Mouse (Mus musculus) neural tube, embryonic 12.5 days (tissue): ENCODE results near the gene Calr. TPM values are rescaled to one million over a fixed set of nuclear protein-coding genes. Genes with fewer than 3 reads are reported as not detected.
A peak's percentile ranks its signal among the peaks of the same experiment; 100 is the strongest.
"Not testable (repeated sequence)": the region's sequence is repeated elsewhere in the genome, so short reads cannot be mapped to it uniquely, and the experiment has no call there.

ENCODE experiments used
- ATAC-seq: fragments of 200-750 bp; cut with Nextera tagmentation; 2 replicates; pipeline ENCODE4 v1.8.0; 2017; ENCODE audit warnings: low read depth, mild to moderate bottlenecking, moderate TSS enrichment, moderate library complexity; ENCODE audit not compliant: low FRiP score
- H3K27ac ChIP-seq: fragments of 300-500 bp; sonication (generic); 2 replicates; pipeline ENCODE4 v1.5.1; 2016
- H3K27me3 ChIP-seq: fragments of 300-500 bp; sonication (generic); replicated peaks from 2 replicates; pipeline ENCODE4 v1.6.1; 2016; ENCODE audit warnings: mild to moderate bottlenecking
- H3K36me3 ChIP-seq: fragments of 300-500 bp; sonication (generic); 2 replicates; pipeline ENCODE4 v1.6.1; 2016; ENCODE audit warnings: mild to moderate bottlenecking
- H3K4me1 ChIP-seq: fragments of 300-500 bp; sonication (generic); 2 replicates; pipeline ENCODE4 v1.6.1; 2016
- H3K4me2 ChIP-seq: fragments of 300-500 bp; sonication (generic); replicated peaks from 2 replicates; pipeline ENCODE4 v1.6.1; 2016; ENCODE audit warnings: mild to moderate bottlenecking
- H3K4me3 ChIP-seq: fragments of 300-500 bp; sonication (generic); 2 replicates; pipeline ENCODE4 v1.5.1; 2016
- H3K9ac ChIP-seq: fragments of 300-500 bp; sonication (generic); 2 replicates; pipeline ENCODE4 v1.6.1; 2016; ENCODE audit warnings: mild to moderate bottlenecking
- H3K9me3 ChIP-seq: fragments of 300-500 bp; sonication (generic); 2 replicates; pipeline ENCODE4 v1.6.1; 2016; ENCODE audit warnings: mild to moderate bottlenecking
- WGBS: fragments of 180-500 bp; shearing (Covaris S2); methylation state at CpG from one replicate; pipeline ENCODE4 v1.1.7; 2016; 5-methylcytosine and 5-hydroxymethylcytosine counted together
- polyA plus RNA-seq: library from polyadenylated mRNA; unstranded; fragments of >200 nt; fragmentation: Nextera tagmentation; extraction: Ambion mirVana; gene quantifications from 2 replicates; pipeline ENCODE4 v1.2.1, GENCODE M21; 2016

Calr gene
- polyA plus RNA-seq, 1 experiment from 2014 or later = 769 TPM

- H3K9me3 ChIP-seq = no peaks in the 10 kb centered on the region
- peak overlapping the region; percentile 86 for H3K27ac ChIP-seq
- peak; percentile 68 for ATAC-seq
- H3K27me3 ChIP-seq = no peaks in the 10 kb centered on the region
- peaks cover 32% of the 10 kb centered on the region for H3K36me3 ChIP-seq
- WGBS = 1% methylated on average over 59 of the region's 59 CpGs
- peak overlapping the region; percentile 62 for H3K4me2 ChIP-seq
- peak overlapping the region; percentile 81 for H3K4me3 ChIP-seq
- peak overlapping the region; percentile 93 for H3K9ac ChIP-seq
- peaks cover 15% of the 10 kb centered on the region for H3K4me1 ChIP-seq
These were observed 14.6 kb downstream of the Calr start for GRCm38 (mm10) chr8:84832034-84832717.

- no peaks in the 10 kb centered on the region for H3K9me3 ChIP-seq
- WGBS = 84% methylated on average over 11 of the region's 11 CpGs
These were observed 15.2 kb downstream of the Calr start, which contains the start of gene Gadd45gip1 for GRCm38 (mm10) chr8:84831490-84831889. Gadd45gip1 (plus strand) TSS chr8:84831522.

GRCm38 (mm10) chr8:84826518-84826917 lies 20.2 kb downstream of the Calr start:
- WGBS = 90% methylated on average over 2 of the region's 2 CpGs
- H3K4me3 ChIP-seq, H3K27ac ChIP-seq, ATAC-seq, H3K4me2 ChIP-seq, H3K9me3 ChIP-seq, H3K36me3 ChIP-seq, H3K4me1 ChIP-seq, H3K9ac ChIP-seq: not testable (repeated sequence)
- 0 out of 2 replicates have a peak, but pooled peaks cover 12% of the 10 kb centered on the region for H3K27me3 ChIP-seq

More at GRCm38 (mm10) chr8:84831490-84831889, 15.2 kb downstream of the Calr start, which contains the start of gene Gadd45gip1:
- peak within 1 kb of the TSS; percentile 86 for H3K27ac ChIP-seq
- H3K4me2 ChIP-seq = peak within 1 kb of the TSS; percentile 62
- H3K27me3 ChIP-seq = no peaks in the 10 kb centered on the region
- peak within 1 kb of the TSS; percentile 93 for H3K9ac ChIP-seq
- peaks cover 10% of the 10 kb centered on the region; the same call in 1 of the 2 replicates for H3K4me1 ChIP-seq
- ATAC-seq = no peak
- H3K4me3 ChIP-seq = peak within 1 kb of the TSS; percentile 81
- H3K36me3 ChIP-seq = peaks cover 25% of the 10 kb centered on the region

- Histone ChIP-seq H3K27me3 (0 out of 2 replicates have a peak, but pooled peaks cover 12% of the 10 kb centered on the region), H3K4me3 (no peak overlapping the region), H3K36me3 (no peaks in the 10 kb centered on the region), H3K9me3 (no peaks in the 10 kb centered on the region), H3K4me2 (no peak overlapping the region), H3K4me1 (peaks cover 7% of the 10 kb centered on the region), H3K27ac (no peak overlapping the region), H3K9ac (no peak overlapping the region)
- 73% methylated on average over 4 of the region's 4 CpGs for WGBS
- no peak for ATAC-seq
These were observed 21.1 kb downstream of the Calr start for GRCm38 (mm10) chr8:84825636-84826035.

- H3K36me3 ChIP-seq = no peaks in the 10 kb centered on the region
- peaks cover 7% of the 10 kb centered on the region for H3K4me1 ChIP-seq
- no peaks in the 10 kb centered on the region for H3K9me3 ChIP-seq
- peak overlapping the region; percentile 54 for H3K4me2 ChIP-seq
- WGBS = under 1% methylated on average over 18 of the region's 18 CpGs
- H3K27me3 ChIP-seq = 0 out of 2 replicates have a peak, but pooled peaks cover 12% of the 10 kb centered on the region
- peak; percentile 76 for ATAC-seq
- H3K27ac ChIP-seq = no peak overlapping the region
- H3K9ac ChIP-seq = 0 out of 2 replicates have a peak overlapping the region, but pooled peaks have one; percentile 21
- peak overlapping the region; percentile 11; the same call in 1 of the 2 replicates for H3K4me3 ChIP-seq
These were observed 23.1 kb downstream of the Calr start for GRCm38 (mm10) chr8:84823653-84824052.

GRCm38 (mm10) chr8:84822723-84823122 lies 24.0 kb downstream of the Calr start, which contains the start of gene Dand5:
Dand5 (minus strand) TSS chr8:84822823.
- Histone ChIP-seq H3K4me1 (peaks cover 7% of the 10 kb centered on the region), H3K36me3 (no peaks in the 10 kb centered on the region), H3K27ac (no peak within 1 kb of the TSS), H3K4me3 (peak within 1 kb of the TSS; percentile 11; the same call in 1 of the 2 replicates), H3K27me3 (peaks cover 12% of the 10 kb centered on the region; the same call in 1 of the 2 replicates), H3K9ac (0 out of 2 replicates have a peak within 1 kb of the TSS, but pooled peaks have one; percentile 21), H3K4me2 (peak within 1 kb of the TSS; percentile 54), H3K9me3 (no peaks in the 10 kb centered on the region)
- no peak for ATAC-seq
- 27% methylated on average over 3 of the region's 3 CpGs for WGBS

- Histone ChIP-seq H3K27me3 (peaks cover 24% of the 10 kb centered on the region), H3K9me3 (no peaks in the 10 kb centered on the region), H3K36me3 (no peaks in the 10 kb centered on the region), H3K9ac (no peak overlapping the region), H3K27ac (no peak overlapping the region), H3K4me2 (no peak overlapping the region), H3K4me1 (peaks cover 30% of the 10 kb centered on the region), H3K4me3 (no peak overlapping the region)
- 75% methylated on average over 17 of the region's 17 CpGs for WGBS
- ATAC-seq = no peak
These were observed 30.6 kb downstream of the Calr start for GRCm38 (mm10) chr8:84816117-84816516.

GRCm38 (mm10) chr8:84815547-84815946 lies 31.2 kb downstream of the Calr start:
- no peak overlapping the region for H3K4me3 ChIP-seq

GRCm38 (mm10) chr8:84814555-84815441 lies 31.9 kb downstream of the Calr start:
- WGBS = 40% methylated on average over 19 of the region's 19 CpGs
- Histone ChIP-seq H3K27me3 (peaks cover 24% of the 10 kb centered on the region), H3K4me2 (peak overlapping the region; percentile 32; the same call in 1 of the 2 replicates), H3K27ac (no peak overlapping the region; the same call in 1 of the 2 replicates), H3K9me3 (no peaks in the 10 kb centered on the region), H3K4me3 (no peak overlapping the region), H3K36me3 (no peaks in the 10 kb centered on the region), H3K9ac (0 out of 2 replicates have a peak overlapping the region, but pooled peaks have one; percentile 5), H3K4me1 (peaks cover 38% of the 10 kb centered on the region)
- peak; percentile 31 for ATAC-seq

More at GRCm38 (mm10) chr8:84815547-84815946, 31.2 kb downstream of the Calr start:
- Histone ChIP-seq H3K27ac (no peak overlapping the region; the same call in 1 of the 2 replicates), H3K9ac (0 out of 2 replicates have a peak overlapping the region, but pooled peaks have one; percentile 5), H3K36me3 (no peaks in the 10 kb centered on the region), H3K27me3 (peaks cover 24% of the 10 kb centered on the region), H3K4me1 (peaks cover 36% of the 10 kb centered on the region), H3K4me2 (peak overlapping the region; percentile 32; the same call in 1 of the 2 replicates), H3K9me3 (no peaks in the 10 kb centered on the region)
- 13% methylated on average over 9 of the region's 9 CpGs for WGBS
- peak; percentile 39 for ATAC-seq

- 84% methylated on average over 11 of the region's 11 CpGs for WGBS
These were observed 32.5 kb downstream of the Calr start for GRCm38 (mm10) chr8:84814240-84814554.

GRCm38 (mm10) chr8:84813830-84814229 lies 32.9 kb downstream of the Calr start:
- 0 out of 2 replicates have a peak overlapping the region, but pooled peaks have one; percentile 8 for H3K9ac ChIP-seq
- no peak overlapping the region for H3K27ac ChIP-seq
- peaks cover 46% of the 10 kb centered on the region for H3K4me1 ChIP-seq

More at GRCm38 (mm10) chr8:84814240-84814554, 32.5 kb downstream of the Calr start:
- no peaks in the 10 kb centered on the region for H3K36me3 ChIP-seq
- no peak for ATAC-seq
- peaks cover 25% of the 10 kb centered on the region for H3K27me3 ChIP-seq
- no peak overlapping the region for H3K4me3 ChIP-seq
- H3K9me3 ChIP-seq = no peaks in the 10 kb centered on the region
- H3K4me1 ChIP-seq = peaks cover 44% of the 10 kb centered on the region
- H3K27ac ChIP-seq = no peak overlapping the region
- 0 out of 2 replicates have a peak overlapping the region, but pooled peaks have one; percentile 8 for H3K9ac ChIP-seq
- peak overlapping the region; percentile 32; the same call in 1 of the 2 replicates for H3K4me2 ChIP-seq

More at GRCm38 (mm10) chr8:84813830-84814229, 32.9 kb downstream of the Calr start:
- H3K36me3 ChIP-seq = no peaks in the 10 kb centered on the region
- WGBS = 91% methylated on average over 3 of the region's 3 CpGs
- no peak for ATAC-seq
- H3K4me3 ChIP-seq = no peak overlapping the region
- no peak overlapping the region; the same call in 1 of the 2 replicates for H3K4me2 ChIP-seq
- H3K27me3 ChIP-seq = peaks cover 28% of the 10 kb centered on the region
- no peaks in the 10 kb centered on the region for H3K9me3 ChIP-seq
